Comparison of ENCODE assay signal across 24 mouse cellular contexts in genomic region chr9:29298340-29298739, GRCm38 (mm10).
DNase-seq lines count a peak whose midpoint lies in the region; ATAC-seq and TF ChIP-seq lines count a peak whose summit lies in the region.
"Had no signal": no experiment of that assay in that cellular context is flagged by ENCODE, and none has a peak within 500 bp of the region (broad histone marks: within the 10 kb centered on the region; RNA-seq: fewer than 3 reads in every experiment).

No protein-coding gene starts in this region.

- no peaks in the 10 kb centered on the region for H3K9me3 ChIP-seq in liver, postnatal 0 days (ENCODE audit: low read length)
- H3K9me3 ChIP-seq: forebrain, embryonic 10.5 days; hindbrain, embryonic 10.5 days; hindbrain, embryonic 13.5 days; intestine, embryonic 15.5 days had no signal

- H3K9ac ChIP-seq in liver, postnatal 0 days (replicated peaks) = no peak overlapping the region
- H3K9ac ChIP-seq: forebrain, postnatal 0 days; hindbrain, embryonic 13.5 days; intestine, embryonic 15.5 days had no signal

- no peak overlapping the region for H3K4me2 ChIP-seq in liver, postnatal 0 days (ENCODE audit: low read depth, low read length)
- H3K4me2 ChIP-seq: heart, embryonic 11.5 days; hindbrain, embryonic 13.5 days; intestine, embryonic 15.5 days had no signal

- no peak for TF ChIP-seq EP300 in liver, postnatal 0 days (IDR thresholded peaks at IDR 0.05; ENCODE audit: low read depth)

- 16% methylated on average over 3 of the region's 3 CpGs for WGBS in cerebellum, adult 2 months
- WGBS in liver, postnatal 0 days (ENCODE audit: insufficient replicate concordance) = 80% methylated on average over 3 of the region's 3 CpGs

- ATAC-seq in cerebellum, adult (ENCODE audit: insufficient number of reproducible peaks, low FRiP score, low TSS enrichment) = peak; percentile 52; the same call in 1 of the 2 replicates
- no peak for ATAC-seq in liver, postnatal 0 days
- ATAC-seq: activated CD4-positive, CD25-positive, alpha-beta regulatory T cell, adult 4 months; forebrain, embryonic 14.5 days; forebrain, postnatal 0 days; hindbrain, embryonic 16.5 days; intestine, embryonic 15.5 days had no signal

- no peak overlapping the region for H3K27ac ChIP-seq in cerebellum, adult 2 months (ENCODE audit: insufficient read depth, low read length)
- H3K27ac ChIP-seq in liver, postnatal 0 days (ENCODE audit: low read depth) = no peak overlapping the region
- H3K27ac ChIP-seq: forebrain, embryonic 10.5 days; gastrocnemius, adult 2 months; hindbrain, embryonic 10.5 days; hindbrain, embryonic 13.5 days; intestine, embryonic 15.5 days had no signal

- no peaks in the 10 kb centered on the region for H3K27me3 ChIP-seq in cerebellum, adult 2 months (ENCODE audit: control insufficient read depth, insufficient read depth, low read length)
- no peaks in the 10 kb centered on the region for H3K27me3 ChIP-seq in liver, postnatal 0 days (ENCODE audit: insufficient read depth, low read length)
- H3K27me3 ChIP-seq: hindbrain, embryonic 13.5 days; intestine, embryonic 15.5 days had no signal

- H3K4me3 ChIP-seq in cerebellum, adult 2 months (replicated peaks; ENCODE audit: insufficient read depth, low read depth, low read length) = no peak overlapping the region
- no peak overlapping the region for H3K4me3 ChIP-seq in liver, postnatal 0 days (ENCODE audit: low read depth, low read length)
- H3K4me3 ChIP-seq: forebrain, embryonic 10.5 days; gastrocnemius, adult 2 months; hindbrain, embryonic 10.5 days; hindbrain, embryonic 13.5 days; intestine, embryonic 15.5 days had no signal

- TF ChIP-seq POLR2A in cerebellum, adult 2 months (IDR thresholded peaks at IDR 0.05; ENCODE audit: borderline replicate concordance, insufficient read depth, low read length) = no peak

- H3K4me1 ChIP-seq in cerebellum, adult 2 months (ENCODE audit: control insufficient read depth, insufficient read depth, low read length) = peaks cover 25% of the 10 kb centered on the region; the same call in 1 of the 2 replicates
- no peaks in the 10 kb centered on the region for H3K4me1 ChIP-seq in liver, postnatal 0 days (ENCODE audit: insufficient read depth)
- H3K4me1 ChIP-seq: forebrain, embryonic 10.5 days; hindbrain, embryonic 10.5 days; hindbrain, embryonic 13.5 days; intestine, embryonic 15.5 days had no signal

- no peak for TF ChIP-seq CTCF in cerebellum, adult 2 months (IDR thresholded peaks at IDR 0.05; ENCODE audit: borderline replicate concordance, insufficient read depth, low read depth, low read length)
- no peak for TF ChIP-seq CTCF in liver, postnatal 0 days (IDR thresholded peaks at IDR 0.05; ENCODE audit: low read depth)

- intact Hi-C loops in heart, postnatal 14 days (cut with DNase I) = no loop called here

- H3K36me3 ChIP-seq in liver, postnatal 0 days (replicated peaks; ENCODE audit: insufficient read depth, low read length) = no peaks in the 10 kb centered on the region
- H3K36me3 ChIP-seq: forebrain, embryonic 10.5 days; hindbrain, embryonic 10.5 days; hindbrain, embryonic 13.5 days; intestine, embryonic 15.5 days had no signal

- no peak for DNase-seq in cerebellum, postnatal 4 days (ENCODE audit: low spot score in 2 of 2)
- peak; percentile 35 to 86 for DNase-seq in cerebellum, adult 2 months
- DNase-seq in cerebellum, adult 9-11 months = peak; percentile 78
- peak; percentile 32 for DNase-seq in retina, postnatal 1 day
- no peak for DNase-seq in heart, postnatal 14 days
- no peak for DNase-seq in layer of hippocampus, adult 11-12 months (ENCODE audit: low spot score)
- no peak for DNase-seq in liver, postnatal 0 days
- DNase-seq: adrenal gland, adult 8-10 months; adrenal gland, postnatal 36 days; forebrain, postnatal 0 days; gastrocnemius, adult 2 months; gastrocnemius, postnatal 14 days; heart, adult 11 months; heart, postnatal 36 days; kidney, adult 11 months had no signal

Comparison
In these comparisons a context has a peak if more than half of its experiments do, and no peak if none do; other contexts are left out.
1. DNase-seq: peak in cerebellum, adult 2 months (2 of 2), cerebellum, adult 9-11 months (single experiment) and retina, postnatal 1 day (single experiment); none in cerebellum, postnatal 4 days (0 of 2), heart, postnatal 14 days (0 of 2), layer of hippocampus, adult 11-12 months (single experiment) and liver, postnatal 0 days (single experiment).